Mouse (Mus musculus): ENCODE data around the gene Cfap43. TPM values are rescaled to one million over a fixed set of nuclear protein-coding genes. Genes with fewer than 3 reads are reported as not detected.

Gene Cfap43
- polyA plus RNA-seq, 1 experiment: 0.20 TPM

DNA sequence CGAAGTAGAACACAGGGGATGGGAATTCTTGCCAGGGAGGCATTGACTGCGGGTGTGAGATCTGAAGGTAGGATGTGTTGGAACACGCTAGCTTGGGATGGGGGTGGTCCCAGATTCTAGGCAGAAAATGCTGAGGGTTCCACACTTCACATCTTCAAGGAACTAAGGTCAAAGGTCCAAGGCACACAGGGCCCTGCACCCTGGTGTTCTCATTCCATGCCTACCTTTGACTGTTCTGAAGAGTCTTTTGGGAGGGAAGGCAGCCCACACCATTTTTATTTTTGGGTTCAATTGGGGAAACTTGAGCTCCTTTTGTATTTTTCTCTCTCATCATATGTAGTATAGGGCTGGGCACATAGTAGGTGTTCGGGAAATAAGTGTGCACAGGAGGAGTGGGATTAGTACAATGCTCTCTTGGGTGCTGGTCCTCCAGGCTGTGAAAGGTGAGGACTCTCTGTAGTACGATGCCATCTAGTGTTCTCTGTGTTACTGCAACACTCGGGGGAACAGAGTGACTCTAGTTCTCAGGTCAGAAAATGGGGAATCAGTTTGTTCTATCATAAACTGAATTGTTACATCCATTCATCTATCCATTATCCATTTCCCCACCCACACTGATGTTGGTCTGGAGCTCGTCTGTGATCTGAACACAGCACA, 13.0 kb upstream of the Cfap43 start:
- WGBS: 42% methylated on average over 7 of the region's 7 CpGs
- Histone ChIP-seq H3K27me3 (ENCODE audit: control insufficient read depth, insufficient read depth, low read length) (no peaks in the 10 kb centered on the region), H3K27ac (ENCODE audit: control insufficient read depth, insufficient read depth, low read length) (no peak overlapping the region), H3K36me3 (ENCODE audit: control insufficient read depth, insufficient read depth, low read length) (no peaks in the 10 kb centered on the region), H3K4me3 (ENCODE audit: control insufficient read depth, insufficient read depth, low read length) (no peak overlapping the region), H3K4me1 (replicated peaks; ENCODE audit: control insufficient read depth, insufficient read depth, low read length) (no peaks in the 10 kb centered on the region)
- TF ChIP-seq CTCF (IDR thresholded peaks at IDR 0.05; ENCODE audit: borderline replicate concordance, control insufficient read depth, extremely low read depth, insufficient read depth, low read length, poor library complexity) (no peak), POLR2A (IDR thresholded peaks at IDR 0.05; ENCODE audit: control insufficient read depth, extremely low read depth, insufficient read depth, low read length, poor library complexity) (no peak)
- DNase-seq: peak; percentile 54

DNA sequence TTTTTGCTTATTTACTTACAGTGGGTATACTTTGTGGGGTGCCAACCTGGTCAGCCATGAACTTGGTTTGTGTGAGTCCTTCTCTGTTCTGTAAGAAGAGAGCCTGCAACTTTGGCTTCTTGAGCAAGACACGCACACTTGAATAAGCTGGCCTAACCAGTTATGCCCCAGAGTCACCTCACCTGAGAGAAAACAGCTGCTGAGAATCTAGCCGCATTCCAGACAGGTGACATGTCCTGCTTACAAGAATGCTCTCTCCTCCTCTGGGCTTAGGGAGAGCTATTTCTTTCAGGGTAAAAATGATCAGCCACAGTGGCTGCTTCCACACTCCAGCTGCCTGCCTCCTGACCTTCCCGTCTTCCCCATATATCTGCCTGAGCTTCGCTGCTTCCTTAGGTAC, 10.0 kb upstream of the Cfap43 start:
- 99% methylated on average over 4 of the region's 4 CpGs for WGBS
- H3K4me1 ChIP-seq (replicated peaks; ENCODE audit: control insufficient read depth, insufficient read depth, low read length): no peaks in the 10 kb centered on the region
- no peak for DNase-seq
- no peak overlapping the region for H3K4me3 ChIP-seq (ENCODE audit: control insufficient read depth, insufficient read depth, low read length)
- TF ChIP-seq POLR2A (IDR thresholded peaks at IDR 0.05; ENCODE audit: control insufficient read depth, extremely low read depth, insufficient read depth, low read length, poor library complexity): no peak
- no peak for TF ChIP-seq CTCF (IDR thresholded peaks at IDR 0.05; ENCODE audit: borderline replicate concordance, control insufficient read depth, extremely low read depth, insufficient read depth, low read length, poor library complexity)
- H3K27me3 ChIP-seq (ENCODE audit: control insufficient read depth, insufficient read depth, low read length): no peaks in the 10 kb centered on the region
- H3K27ac ChIP-seq (ENCODE audit: control insufficient read depth, insufficient read depth, low read length): no peak overlapping the region
- H3K36me3 ChIP-seq (ENCODE audit: control insufficient read depth, insufficient read depth, low read length): no peaks in the 10 kb centered on the region

- TF ChIP-seq POLR2A (IDR thresholded peaks at IDR 0.05; ENCODE audit: control insufficient read depth, extremely low read depth, insufficient read depth, low read length, poor library complexity): no peak
- no peak for TF ChIP-seq CTCF (IDR thresholded peaks at IDR 0.05; ENCODE audit: borderline replicate concordance, control insufficient read depth, extremely low read depth, insufficient read depth, low read length, poor library complexity)
- DNase-seq: no peak
- H3K4me1 ChIP-seq (replicated peaks; ENCODE audit: control insufficient read depth, insufficient read depth, low read length): no peaks in the 10 kb centered on the region
- H3K27me3 ChIP-seq (ENCODE audit: control insufficient read depth, insufficient read depth, low read length): no peaks in the 10 kb centered on the region
- no peak overlapping the region for H3K27ac ChIP-seq (ENCODE audit: control insufficient read depth, insufficient read depth, low read length)
- 75% methylated on average over 2 of the region's 2 CpGs for WGBS
- H3K4me3 ChIP-seq (ENCODE audit: control insufficient read depth, insufficient read depth, low read length): no peak overlapping the region
- no peaks in the 10 kb centered on the region for H3K36me3 ChIP-seq (ENCODE audit: control insufficient read depth, insufficient read depth, low read length)
These were observed 7.9 kb upstream of the Cfap43 start for GRCm38 (mm10) chr19:47927032-47927431.

DNA sequence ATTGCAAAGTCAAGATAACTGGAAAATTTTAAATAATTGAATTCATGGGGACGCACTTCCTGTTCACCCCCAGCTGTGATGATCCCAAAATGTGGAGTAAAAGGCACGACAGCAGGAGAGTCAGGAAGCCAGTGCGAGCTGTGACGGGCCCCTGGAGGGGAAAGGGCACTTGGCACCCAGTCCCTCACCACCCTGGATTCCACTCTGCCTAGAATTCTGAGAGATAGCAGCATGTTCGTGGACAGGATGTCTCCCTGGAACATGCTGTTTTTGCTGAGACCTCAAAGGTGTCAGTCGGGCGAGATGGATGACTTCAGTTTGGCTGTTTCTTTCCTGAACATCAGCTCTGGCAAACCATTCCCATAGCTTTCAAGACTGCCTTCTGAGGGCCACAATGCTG, 6.7 kb upstream of the Cfap43 start:
- TF ChIP-seq CTCF (IDR thresholded peaks at IDR 0.05; ENCODE audit: borderline replicate concordance, control insufficient read depth, extremely low read depth, insufficient read depth, low read length, poor library complexity): no peak
- TF ChIP-seq POLR2A (IDR thresholded peaks at IDR 0.05; ENCODE audit: control insufficient read depth, extremely low read depth, insufficient read depth, low read length, poor library complexity): no peak
- 96% methylated on average over 7 of the region's 7 CpGs for WGBS
- no peaks in the 10 kb centered on the region for H3K36me3 ChIP-seq (ENCODE audit: control insufficient read depth, insufficient read depth, low read length)
- H3K4me1 ChIP-seq (replicated peaks; ENCODE audit: control insufficient read depth, insufficient read depth, low read length): no peaks in the 10 kb centered on the region
- H3K4me3 ChIP-seq (ENCODE audit: control insufficient read depth, insufficient read depth, low read length): no peak overlapping the region
- H3K27me3 ChIP-seq (ENCODE audit: control insufficient read depth, insufficient read depth, low read length): no peaks in the 10 kb centered on the region
- no peak overlapping the region for H3K27ac ChIP-seq (ENCODE audit: control insufficient read depth, insufficient read depth, low read length)
- no peak for DNase-seq

- H3K27ac ChIP-seq (ENCODE audit: control insufficient read depth, insufficient read depth, low read length): peak overlapping the region; percentile 67
- WGBS: 13% methylated on average over 8 of the region's 8 CpGs
- H3K36me3 ChIP-seq (ENCODE audit: control insufficient read depth, insufficient read depth, low read length): no peaks in the 10 kb centered on the region
- DNase-seq: no peak
- H3K4me3 ChIP-seq (ENCODE audit: control insufficient read depth, insufficient read depth, low read length): no peak overlapping the region
- H3K27me3 ChIP-seq (ENCODE audit: control insufficient read depth, insufficient read depth, low read length): no peaks in the 10 kb centered on the region
- TF ChIP-seq POLR2A (IDR thresholded peaks at IDR 0.05; ENCODE audit: control insufficient read depth, extremely low read depth, insufficient read depth, low read length, poor library complexity) (no peak), CTCF (IDR thresholded peaks at IDR 0.05; ENCODE audit: borderline replicate concordance, control insufficient read depth, extremely low read depth, insufficient read depth, low read length, poor library complexity) (no peak)
- peaks cover 24% of the 10 kb centered on the region for H3K4me1 ChIP-seq (replicated peaks; ENCODE audit: control insufficient read depth, insufficient read depth, low read length)
These were observed 884 bp upstream of the Cfap43 start for GRCm38 (mm10) chr19:47919966-47920375.

DNA sequence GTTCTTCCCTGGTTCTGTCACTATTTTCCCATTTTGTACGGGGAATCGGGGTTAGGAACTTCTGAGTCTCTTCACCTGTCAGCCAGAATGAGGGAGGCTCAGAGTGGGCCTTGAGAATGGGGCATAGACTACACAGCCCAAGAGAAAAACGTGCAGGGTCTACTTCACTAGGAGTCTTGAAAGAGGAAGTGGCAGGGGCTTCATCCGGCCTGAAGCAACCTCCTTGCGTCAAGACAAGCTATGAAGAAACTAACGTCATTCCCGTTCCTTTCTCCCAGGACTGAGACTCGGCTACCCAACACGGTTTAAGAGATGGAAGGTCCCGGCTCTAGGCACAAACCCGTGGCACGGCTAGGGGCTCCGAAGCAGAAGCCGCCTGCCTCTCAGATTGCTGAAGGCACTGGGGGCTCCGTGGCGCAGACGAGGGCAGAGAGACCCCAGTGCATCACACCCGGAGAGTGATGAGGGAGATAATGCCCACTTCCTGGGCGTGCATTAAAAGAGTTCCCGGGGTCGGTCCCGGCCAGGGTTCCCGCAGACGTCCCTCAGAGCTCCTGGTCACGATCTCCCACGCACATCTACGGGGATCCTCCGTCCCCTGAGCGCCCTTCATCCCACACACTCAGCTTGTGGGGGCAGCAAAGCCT, 509 bp downstream of the Cfap43 start:
- WGBS: under 1% methylated on average over 29 of the region's 29 CpGs
- TF ChIP-seq CTCF (IDR thresholded peaks at IDR 0.05; ENCODE audit: borderline replicate concordance, control insufficient read depth, extremely low read depth, insufficient read depth, low read length, poor library complexity) (no peak), POLR2A (IDR thresholded peaks at IDR 0.05; ENCODE audit: control insufficient read depth, extremely low read depth, insufficient read depth, low read length, poor library complexity) (0 out of 2 replicates have a peak, but pooled peaks have one; percentile 1)
- H3K4me3 ChIP-seq (ENCODE audit: control insufficient read depth, insufficient read depth, low read length): peak overlapping the region; percentile 86
- peak overlapping the region; percentile 83 for H3K27ac ChIP-seq (ENCODE audit: control insufficient read depth, insufficient read depth, low read length)
- no peaks in the 10 kb centered on the region for H3K36me3 ChIP-seq (ENCODE audit: control insufficient read depth, insufficient read depth, low read length)
- peak; percentile 62 for DNase-seq
- H3K27me3 ChIP-seq (ENCODE audit: control insufficient read depth, insufficient read depth, low read length): no peaks in the 10 kb centered on the region
- H3K4me1 ChIP-seq (replicated peaks; ENCODE audit: control insufficient read depth, insufficient read depth, low read length): peaks cover 25% of the 10 kb centered on the region

All from thymus, adult 2 months (tissue).